Mouse (Mus musculus) hindbrain, embryonic 14.5 days (tissue): ENCODE results near the gene Dok7. TPM values are rescaled to one million over a fixed set of nuclear protein-coding genes. Genes with fewer than 3 reads are reported as not detected.

Source experiments
- ATAC-seq: fragments of 200-750 bp; cut with Nextera tagmentation; 2 replicates; pipeline ENCODE4 v1.8.0; 2017; ENCODE audit warnings: moderate number of reproducible peaks, mild to moderate bottlenecking, moderate TSS enrichment, moderate library complexity; ENCODE audit not compliant: low FRiP score
- DNase-seq: peaks from one replicate; pipeline ENCODE4 v3.0.0-alpha.2; 2015; ENCODE audit warnings: low spot score
- H3K27ac ChIP-seq: fragments of 300-500 bp; sonication (generic); 2 replicates; pipeline ENCODE4 v1.5.1; 2014; ENCODE audit warnings: mild to moderate bottlenecking, moderate library complexity
- H3K27me3 ChIP-seq: fragments of 300-500 bp; sonication (generic); 2 replicates; pipeline ENCODE4 v1.6.1; 2014; ENCODE audit warnings: mild to moderate bottlenecking, low read length, mixed read lengths; ENCODE audit not compliant: control insufficient read depth, insufficient read depth
- H3K36me3 ChIP-seq: fragments of 300-500 bp; sonication (generic); replicated peaks from 2 replicates; pipeline ENCODE4 v1.6.1; 2014; ENCODE audit not compliant: control insufficient read depth, insufficient read depth
- H3K4me1 ChIP-seq: fragments of 300-500 bp; sonication (generic); replicated peaks from 2 replicates; pipeline ENCODE4 v1.6.1; 2014; ENCODE audit warnings: antibody characterized with exemption, low read length, mixed read lengths; ENCODE audit not compliant: control insufficient read depth, insufficient read depth
- H3K4me2 ChIP-seq: fragments of 300-500 bp; sonication (generic); replicated peaks from 2 replicates; pipeline ENCODE4 v1.6.1; 2014; ENCODE audit warnings: mild to moderate bottlenecking, moderate library complexity
- H3K4me3 ChIP-seq: fragments of 300-500 bp; sonication (generic); replicated peaks from 2 replicates; pipeline ENCODE4 v1.5.1; 2014; ENCODE audit warnings: mild to moderate bottlenecking, low read length
- H3K9ac ChIP-seq: fragments of 300-500 bp; sonication (generic); 2 replicates; pipeline ENCODE4 v1.6.1; 2014
- H3K9me3 ChIP-seq: fragments of 300-500 bp; sonication (generic); 2 replicates; pipeline ENCODE4 v1.6.1; 2016; ENCODE audit warnings: low read length; ENCODE audit not compliant: control insufficient read depth
- WGBS: fragments of 180-500 bp; shearing (Covaris S2); extraction: QIAGEN DNeasy Blood & Tissue Kit; methylation state at CpG from one replicate; pipeline ENCODE4 v1.1.7; 2014; 5-methylcytosine and 5-hydroxymethylcytosine counted together
- polyA plus RNA-seq: library from polyadenylated mRNA; unstranded; fragments of >200 nt; fragmentation: Nextera tagmentation; extraction: Ambion mirVana; gene quantifications from 2 replicates; pipeline ENCODE4 v1.2.1, GENCODE M21; 2014

Gene Dok7
- polyA plus RNA-seq, 1 experiment from 2014 or later, result 5.5 TPM

DNA sequence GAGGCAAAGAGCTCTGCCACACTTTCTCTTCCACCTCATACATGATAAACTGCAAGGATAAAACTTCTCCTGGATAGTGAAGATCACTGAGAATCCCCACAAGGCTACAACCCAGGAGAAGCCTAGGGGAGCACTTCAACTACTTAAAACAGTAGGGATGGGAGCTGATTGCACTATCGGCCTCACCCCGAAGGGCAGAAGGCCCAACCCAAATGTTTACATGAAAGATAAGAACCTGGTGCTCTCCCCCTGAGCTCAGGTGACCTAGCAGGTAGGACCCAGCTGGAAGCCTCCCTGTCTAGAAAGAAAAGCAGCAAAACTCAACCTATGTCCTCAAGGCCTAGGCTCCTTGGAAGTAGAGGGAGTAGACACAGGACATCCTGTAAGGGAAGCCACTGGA lies 47.0 kb downstream of the Dok7 start:
- no peak for DNase-seq
- no peak overlapping the region for H3K27ac ChIP-seq
- H3K36me3 ChIP-seq, result peaks cover 41% of the 10 kb centered on the region
- H3K4me1 ChIP-seq, result peaks cover 23% of the 10 kb centered on the region
- no peak for ATAC-seq
- H3K4me3 ChIP-seq, result peak overlapping the region; percentile 74; the same call in 1 of the 2 replicates
- 89% methylated on average over 2 of the region's 2 CpGs for WGBS
- H3K27me3 ChIP-seq, result no peaks in the 10 kb centered on the region
- H3K4me2 ChIP-seq, result peak overlapping the region; percentile 81
- no peak overlapping the region for H3K9ac ChIP-seq
- H3K9me3 ChIP-seq, result no peaks in the 10 kb centered on the region

DNA sequence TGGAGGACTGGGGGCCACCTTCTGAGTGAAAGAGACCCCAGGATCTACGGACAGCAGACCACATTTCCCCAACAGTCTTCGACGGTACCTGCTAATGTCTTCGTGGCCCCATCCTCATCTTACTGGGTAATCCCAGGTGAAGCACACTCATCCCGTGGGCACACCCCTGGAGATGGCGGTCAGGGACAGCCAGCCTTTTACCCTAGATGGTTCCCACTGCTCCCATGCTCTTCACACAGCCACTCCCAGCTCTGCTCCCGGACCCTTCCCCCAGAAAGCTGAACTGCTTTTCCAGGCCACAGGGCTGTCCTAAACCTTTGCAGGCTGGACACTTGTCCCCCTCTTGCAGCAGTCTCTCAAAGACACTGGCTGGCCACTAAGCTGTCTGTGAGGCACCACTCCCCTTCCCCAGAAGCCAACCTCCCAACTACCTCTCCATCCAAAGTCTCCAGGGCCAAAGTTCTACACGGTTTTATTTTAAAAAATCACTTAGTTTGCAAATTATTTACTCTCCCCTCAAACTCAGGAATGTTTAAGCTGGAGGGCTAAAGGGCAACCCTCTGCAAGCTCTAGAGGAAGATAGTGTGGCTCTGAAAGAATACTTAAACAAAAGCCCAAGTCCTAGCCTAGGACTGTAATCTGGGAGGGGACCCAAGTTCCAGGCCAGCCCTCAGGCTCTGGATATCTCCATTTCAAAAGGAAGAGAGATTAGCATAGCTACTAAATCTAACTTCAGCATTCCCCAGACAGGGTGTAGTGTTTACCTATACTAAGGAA lies 47.8 kb downstream of the Dok7 start:
- Histone ChIP-seq H3K4me1 (peaks cover 23% of the 10 kb centered on the region), H3K9ac (peak overlapping the region; percentile 88), H3K4me3 (peak overlapping the region; percentile 74), H3K36me3 (peaks cover 33% of the 10 kb centered on the region), H3K27me3 (no peaks in the 10 kb centered on the region), H3K4me2 (peak overlapping the region; percentile 81), H3K27ac (no peak overlapping the region), H3K9me3 (no peaks in the 10 kb centered on the region)
- ATAC-seq (no peak), DNase-seq (no peak)
- 67% methylated on average over 8 of the region's 8 CpGs for WGBS

DNA sequence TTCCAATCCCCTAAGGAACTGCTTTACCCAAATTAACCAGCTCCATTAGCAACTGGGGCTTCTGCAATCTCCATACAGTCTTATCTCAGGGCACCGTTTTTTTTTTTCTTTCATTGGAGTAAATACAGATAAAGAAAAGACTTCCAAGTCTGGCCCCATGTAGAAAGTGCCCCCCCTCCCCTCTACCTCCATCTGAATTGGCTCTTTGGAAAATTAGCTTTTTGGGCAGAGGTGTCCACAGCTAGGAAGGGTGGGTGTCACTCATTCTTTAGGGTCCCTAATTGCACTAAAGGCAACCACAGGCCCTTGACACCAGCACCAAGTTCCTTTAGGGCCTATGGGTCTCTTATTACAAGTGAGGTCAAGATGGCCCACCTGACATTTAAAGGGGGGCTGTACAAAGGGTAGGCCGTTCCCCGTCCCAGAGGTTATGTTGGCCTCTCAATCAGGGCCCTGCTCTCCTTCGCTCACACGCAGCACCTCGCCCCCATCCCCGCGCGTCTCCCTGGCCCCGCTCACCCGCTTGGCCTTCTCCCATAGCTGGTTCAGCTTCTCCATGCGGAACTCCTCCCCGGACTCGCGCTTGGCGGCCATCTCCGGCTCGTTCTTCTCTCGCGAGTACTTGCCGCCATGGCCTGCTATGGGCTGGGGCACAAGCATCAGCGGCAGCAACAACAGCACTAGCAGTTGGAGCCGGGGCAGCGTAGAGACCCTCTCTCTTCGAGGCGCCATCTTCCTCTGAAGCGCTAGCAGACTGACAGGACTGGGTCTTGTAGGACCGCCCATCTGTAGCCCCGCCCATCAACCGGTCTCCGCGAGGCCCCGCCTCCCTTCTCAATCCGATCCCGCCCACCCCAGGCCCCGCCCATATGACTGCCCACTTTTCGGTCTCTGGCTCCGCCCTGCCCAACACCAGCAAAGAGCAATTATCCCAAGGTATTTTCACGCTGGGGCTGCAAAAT lies 48.7 kb downstream of the Dok7 start, which contains the start of gene Lrpap1:
Gene Lrpap1 (minus strand): TSS at position 807 of the 962 bp plus-strand sequence.
- DNase-seq (peak; percentile 92), ATAC-seq (peak; percentile 95)
- H3K9me3 ChIP-seq, result no peaks in the 10 kb centered on the region
- peak within 1 kb of the TSS; percentile 83 for H3K27ac ChIP-seq
- 1% methylated on average over 39 of the region's 39 CpGs for WGBS
- no peaks in the 10 kb centered on the region for H3K27me3 ChIP-seq
- peak within 1 kb of the TSS; percentile 88 for H3K9ac ChIP-seq
- peak within 1 kb of the TSS; percentile 74 for H3K4me3 ChIP-seq
- peaks cover 24% of the 10 kb centered on the region for H3K36me3 ChIP-seq
- peaks cover 23% of the 10 kb centered on the region for H3K4me1 ChIP-seq
- peak within 1 kb of the TSS; percentile 81 for H3K4me2 ChIP-seq

DNA sequence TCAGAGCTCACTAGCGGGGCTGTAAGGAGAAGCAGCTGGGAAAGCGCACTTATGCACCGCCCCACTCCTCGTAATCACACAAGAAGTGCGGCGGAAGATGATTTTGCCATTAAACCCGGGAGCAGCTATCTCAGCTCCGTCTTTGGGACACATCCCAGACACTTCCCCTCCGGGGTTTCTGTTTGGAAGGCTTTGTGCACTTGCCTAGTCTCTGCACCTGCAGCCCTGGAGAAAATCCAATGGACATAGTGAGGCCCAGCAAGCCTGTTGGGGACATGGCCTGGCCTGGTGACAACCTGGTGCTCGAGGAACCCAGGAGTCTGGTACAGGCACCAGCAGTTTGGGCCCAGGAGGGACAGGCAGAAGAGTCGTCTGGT lies 49.3 kb downstream of the Dok7 start:
- H3K27ac ChIP-seq, result peak overlapping the region; percentile 83
- H3K9ac ChIP-seq, result peak overlapping the region; percentile 52
- 7% methylated on average over 11 of the region's 11 CpGs for WGBS
- H3K27me3 ChIP-seq, result no peaks in the 10 kb centered on the region
- peaks cover 17% of the 10 kb centered on the region for H3K36me3 ChIP-seq
- no peaks in the 10 kb centered on the region for H3K9me3 ChIP-seq
- no peak for ATAC-seq
- DNase-seq, result no peak
- peak overlapping the region; percentile 81 for H3K4me2 ChIP-seq
- peaks cover 23% of the 10 kb centered on the region for H3K4me1 ChIP-seq
- H3K4me3 ChIP-seq, result peak overlapping the region; percentile 74

DNA sequence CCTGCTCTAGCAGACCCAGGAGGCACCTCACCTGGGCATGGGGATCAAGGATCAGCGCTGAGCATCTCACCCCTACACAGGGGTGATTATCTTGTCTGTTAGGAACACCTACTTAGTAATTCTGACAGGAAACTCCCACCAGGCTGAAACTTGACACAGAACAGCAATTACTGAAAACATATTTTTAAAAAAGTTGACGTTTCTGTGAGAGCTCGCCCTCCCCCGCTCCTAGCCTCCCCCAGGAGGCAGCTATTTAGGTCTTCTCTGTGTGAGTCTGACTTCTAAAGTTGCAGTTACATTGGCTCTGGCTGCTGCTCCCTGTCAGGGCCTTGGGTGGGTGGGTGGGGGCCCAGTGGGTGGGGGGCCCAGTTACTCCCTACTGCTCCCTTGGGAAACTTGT lies 55.9 kb downstream of the Dok7 start:
- H3K4me2 ChIP-seq, result no peak overlapping the region
- no peak overlapping the region for H3K27ac ChIP-seq
- DNase-seq (no peak), ATAC-seq (no peak)
- H3K36me3 ChIP-seq, result no peaks in the 10 kb centered on the region
- no peaks in the 10 kb centered on the region for H3K4me1 ChIP-seq
- no peak overlapping the region for H3K4me3 ChIP-seq
- no peak overlapping the region for H3K9ac ChIP-seq
- H3K27me3 ChIP-seq, result no peaks in the 10 kb centered on the region
- no peaks in the 10 kb centered on the region for H3K9me3 ChIP-seq
- WGBS, result 63% methylated on average over 4 of the region's 4 CpGs

DNA sequence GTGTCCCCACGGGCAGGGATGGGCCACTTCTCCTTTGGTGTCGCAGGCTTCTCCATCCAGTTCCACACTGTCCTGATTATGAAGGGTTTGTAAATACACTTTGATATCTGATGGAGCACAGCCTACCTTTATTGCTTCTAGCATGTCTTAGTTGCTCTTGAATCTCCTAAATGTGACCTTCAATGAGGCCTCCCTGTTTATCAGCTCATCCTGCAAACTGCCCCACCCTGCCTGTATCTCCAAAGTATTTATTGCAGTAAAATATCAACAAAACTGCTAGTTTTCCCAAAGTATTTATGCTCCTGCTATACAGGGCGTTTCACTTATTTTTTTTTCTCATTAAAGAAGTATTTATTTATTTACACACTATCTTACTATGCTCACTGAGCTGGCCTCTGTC lies 59.4 kb downstream of the Dok7 start:
- no peak for ATAC-seq
- Histone ChIP-seq H3K9me3 (no peaks in the 10 kb centered on the region), H3K27ac (no peak overlapping the region), H3K36me3 (no peaks in the 10 kb centered on the region), H3K4me2 (no peak overlapping the region), H3K27me3 (no peaks in the 10 kb centered on the region), H3K4me1 (no peaks in the 10 kb centered on the region), H3K9ac (no peak overlapping the region), H3K4me3 (no peak overlapping the region)
- DNase-seq, result no peak
- WGBS, result 81% methylated on average over 3 of the region's 3 CpGs

DNA sequence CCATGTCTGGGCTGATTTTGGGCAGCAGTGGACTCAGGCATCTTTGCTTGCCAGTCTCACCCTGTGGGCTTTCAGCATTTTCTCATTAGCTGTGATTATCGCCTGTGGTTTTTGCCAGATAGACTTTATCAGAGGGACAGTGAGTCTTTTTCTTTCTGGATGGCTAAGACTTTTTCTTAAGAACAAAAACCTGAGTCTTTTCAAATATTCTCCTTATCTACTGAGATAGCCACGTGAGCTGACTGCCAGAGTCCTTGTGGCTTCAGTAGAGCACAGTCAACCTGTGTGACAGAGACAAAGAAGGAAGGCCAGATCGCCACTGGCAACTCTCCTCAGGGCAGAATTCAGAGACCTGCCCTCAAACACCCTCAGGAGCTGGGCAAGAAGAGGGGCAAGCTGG lies 61.1 kb downstream of the Dok7 start:
- 74% methylated on average over 3 of the region's 3 CpGs for WGBS
- no peak overlapping the region for H3K27ac ChIP-seq
- no peak overlapping the region for H3K4me3 ChIP-seq
- no peak overlapping the region for H3K9ac ChIP-seq
- ATAC-seq (no peak), DNase-seq (no peak)
- no peaks in the 10 kb centered on the region for H3K36me3 ChIP-seq
- no peaks in the 10 kb centered on the region for H3K27me3 ChIP-seq
- H3K4me2 ChIP-seq, result no peak overlapping the region
- no peaks in the 10 kb centered on the region for H3K4me1 ChIP-seq
- H3K9me3 ChIP-seq, result no peaks in the 10 kb centered on the region

DNA sequence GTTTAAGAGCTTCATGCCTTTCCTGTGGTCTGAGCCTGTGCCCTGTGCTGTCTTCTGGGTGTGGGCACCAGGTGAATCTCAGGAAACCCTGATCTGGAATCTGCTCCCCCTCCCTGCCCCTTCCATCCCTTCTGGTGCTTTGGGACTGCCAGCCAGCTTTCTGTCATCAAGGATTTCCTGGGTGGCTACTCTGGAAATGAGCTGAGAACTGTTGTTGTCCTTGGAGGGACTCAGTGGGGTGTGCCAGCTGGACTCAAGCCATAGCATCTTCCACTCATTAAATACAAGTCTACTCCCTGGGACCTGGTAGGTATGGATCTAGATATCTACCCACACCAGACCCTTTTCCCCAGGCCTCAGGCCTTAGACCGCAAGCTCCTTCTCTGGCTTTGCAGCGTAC lies 61.9 kb downstream of the Dok7 start:
- Histone ChIP-seq H3K9me3 (no peaks in the 10 kb centered on the region), H3K4me2 (no peak overlapping the region), H3K9ac (no peak overlapping the region), H3K4me1 (no peaks in the 10 kb centered on the region), H3K4me3 (no peak overlapping the region), H3K27ac (no peak overlapping the region), H3K36me3 (no peaks in the 10 kb centered on the region), H3K27me3 (no peaks in the 10 kb centered on the region)
- DNase-seq (peak; percentile 38), ATAC-seq (no peak)
- 90% methylated on average over 2 of the region's 2 CpGs for WGBS

DNA sequence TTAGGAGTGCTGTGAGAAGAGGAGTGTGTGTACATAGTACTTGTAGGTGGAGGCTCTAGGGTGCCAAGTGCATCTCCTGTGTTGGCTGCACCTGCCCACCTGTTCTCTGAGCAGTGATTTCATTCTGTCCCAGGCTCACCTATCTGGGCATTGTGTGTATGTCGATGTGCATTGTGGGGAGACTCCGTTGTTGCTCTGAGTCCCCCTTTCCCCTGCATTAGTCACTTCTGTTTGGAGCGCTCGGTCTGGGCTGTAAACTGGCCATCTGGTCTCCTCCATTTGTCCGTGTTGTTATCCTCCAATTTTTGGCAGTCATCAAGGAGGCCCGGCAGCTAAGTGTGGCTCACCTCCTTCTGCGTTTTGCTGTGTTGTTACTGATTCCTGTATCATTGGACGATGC lies 63.5 kb downstream of the Dok7 start:
- Histone ChIP-seq H3K27ac (no peak overlapping the region), H3K4me1 (no peaks in the 10 kb centered on the region), H3K36me3 (no peaks in the 10 kb centered on the region), H3K27me3 (no peaks in the 10 kb centered on the region), H3K9ac (no peak overlapping the region), H3K9me3 (no peaks in the 10 kb centered on the region), H3K4me2 (no peak overlapping the region), H3K4me3 (no peak overlapping the region)
- no peak for DNase-seq
- WGBS, result 87% methylated on average over 8 of the region's 8 CpGs
- no peak for ATAC-seq
